ENCODE assay signal across 25 mouse cellular contexts in genomic region chr7:19622241-19622640, GRCm38 (mm10). TPM values are rescaled to one million over a fixed set of nuclear protein-coding genes. Genes with fewer than 3 reads are reported as not detected.
"Had no signal": no experiment of that assay in that cellular context is flagged by ENCODE, and none has a peak within 500 bp of the region (broad histone marks: within the 10 kb centered on the region; RNA-seq: fewer than 3 reads in every experiment).

No protein-coding gene starts in this region.

- H3K9ac ChIP-seq: heart, embryonic 13.5 days; heart, embryonic 15.5 days; hindbrain, embryonic 13.5 days; hindbrain, embryonic 15.5 days; limb, embryonic 12.5 days; liver, embryonic 13.5 days; liver, embryonic 15.5 days had no signal

- H3K27me3 ChIP-seq: hindbrain, embryonic 15.5 days had no signal

- H3K4me2 ChIP-seq: heart, embryonic 11.5 days; heart, embryonic 13.5 days; heart, embryonic 15.5 days; hindbrain, embryonic 13.5 days; hindbrain, embryonic 15.5 days; limb, embryonic 12.5 days; liver, embryonic 11.5 days; liver, embryonic 13.5 days; liver, embryonic 15.5 days had no signal

- ATAC-seq: hindbrain, postnatal 0 days had no signal

- H3K27ac ChIP-seq: heart, adult 2 months; heart, embryonic 13.5 days; heart, embryonic 15.5 days; hindbrain, embryonic 13.5 days; hindbrain, embryonic 15.5 days; hindbrain, postnatal 0 days; left cerebral cortex, adult 2 months; limb, embryonic 10.5 days; limb, embryonic 12.5 days; liver, embryonic 13.5 days; liver, embryonic 15.5 days had no signal

- H3K9me3 ChIP-seq: heart, embryonic 13.5 days; heart, embryonic 15.5 days; hindbrain, embryonic 13.5 days; hindbrain, embryonic 15.5 days; limb, embryonic 10.5 days; limb, embryonic 12.5 days; liver, embryonic 13.5 days; liver, embryonic 15.5 days had no signal

- H3K36me3 ChIP-seq: heart, embryonic 13.5 days; heart, embryonic 15.5 days; hindbrain, embryonic 13.5 days; hindbrain, embryonic 15.5 days; limb, embryonic 10.5 days; limb, embryonic 12.5 days; liver, embryonic 13.5 days; liver, embryonic 15.5 days had no signal

- DNase-seq: gastrocnemius, postnatal 14 days; gastrocnemius, postnatal 36 days; heart, adult 11 months; heart, adult 2 months; heart, postnatal 14 days; heart, postnatal 36 days; kidney, adult 18-20 months; kidney, adult 8-10 months; kidney, postnatal 10 days; kidney, postnatal 25 days; kidney, postnatal 4 days; liver; liver, embryonic 13.5 days had no signal

- H3K4me3 ChIP-seq: heart, adult 2 months; heart, embryonic 13.5 days; heart, embryonic 15.5 days; hindbrain, embryonic 13.5 days; hindbrain, embryonic 15.5 days; layer of hippocampus, adult 2 months; left cerebral cortex, adult 2 months; limb, embryonic 10.5 days; limb, embryonic 12.5 days; liver, embryonic 13.5 days; liver, embryonic 15.5 days had no signal

RNA-seq across cellular contexts. Expression of gene Zfp296, which starts 45.2 kb away (rescaled TPM):
- polyA plus RNA-seq: hindbrain, postnatal 0 days had no signal
